Mouse (Mus musculus) testis, postnatal 10 days (tissue): ENCODE data around the gene Palld.

Experiments
- DNase-seq: peaks from one replicate; pipeline ENCODE4 v3.0.0; 2021; ENCODE audit warnings: low spot score

The Palld gene

GRCm38 (mm10) chr8:61725306-61726017, 177.0 kb downstream of the Palld start:
- no peak for DNase-seq

GRCm38 (mm10) chr8:61722226-61722625, 180.3 kb downstream of the Palld start:
- DNase-seq: no peak

- DNase-seq: no peak
Observed at GRCm38 (mm10) chr8:61715351-61716125, 187.0 kb downstream of the Palld start.

DNA sequence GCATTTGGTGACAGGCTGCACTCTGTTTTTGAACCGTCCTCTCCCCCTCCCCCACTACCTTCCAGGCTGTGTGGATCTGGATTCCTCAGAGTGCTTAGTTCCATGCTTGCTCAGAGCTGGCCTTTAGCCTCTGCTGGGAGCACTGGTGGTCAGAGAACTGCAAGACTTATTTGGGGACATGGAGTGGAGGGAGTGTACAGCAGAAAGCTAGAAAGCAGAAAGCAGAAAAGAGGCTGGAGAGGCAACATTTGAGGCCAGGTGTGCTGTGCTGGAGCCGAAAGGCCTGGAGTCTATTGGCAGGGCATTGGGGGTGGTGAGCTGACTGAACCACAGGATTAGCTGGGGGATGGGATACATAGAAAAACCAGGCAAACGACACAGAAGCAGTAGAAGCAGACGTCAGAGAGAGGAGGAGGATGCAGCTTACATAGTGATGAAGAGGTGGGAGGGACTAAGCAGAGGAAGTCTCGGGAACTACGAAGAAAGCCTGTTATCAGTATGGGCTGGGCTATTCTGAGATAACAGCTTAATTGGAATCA, 188.1 kb downstream of the Palld start:
- no peak for DNase-seq

- DNase-seq: no peak
Observed at GRCm38 (mm10) chr8:61713195-61713990, 189.1 kb downstream of the Palld start.

DNA sequence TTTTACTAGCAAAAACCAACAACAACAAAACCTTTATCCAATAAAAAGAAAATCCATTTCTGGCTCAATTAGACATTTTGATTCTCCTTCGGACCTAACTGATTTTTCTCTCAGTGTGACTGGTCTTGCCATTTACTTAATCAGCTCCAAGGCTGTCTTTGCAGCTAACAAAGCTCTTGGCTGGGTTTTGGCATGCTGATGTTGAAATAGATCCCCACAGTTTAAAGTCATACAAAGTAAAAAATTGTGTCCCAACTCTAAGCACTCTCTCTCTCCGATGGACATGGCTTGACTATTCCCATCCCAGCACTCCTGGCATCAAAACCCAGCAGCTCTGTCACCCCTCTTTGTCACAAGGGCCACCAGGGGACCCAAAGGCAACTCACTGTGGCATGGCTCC, 190.1 kb downstream of the Palld start:
- no peak for DNase-seq

GRCm38 (mm10) chr8:61708586-61709305, 193.7 kb downstream of the Palld start:
- DNase-seq: no peak

DNA sequence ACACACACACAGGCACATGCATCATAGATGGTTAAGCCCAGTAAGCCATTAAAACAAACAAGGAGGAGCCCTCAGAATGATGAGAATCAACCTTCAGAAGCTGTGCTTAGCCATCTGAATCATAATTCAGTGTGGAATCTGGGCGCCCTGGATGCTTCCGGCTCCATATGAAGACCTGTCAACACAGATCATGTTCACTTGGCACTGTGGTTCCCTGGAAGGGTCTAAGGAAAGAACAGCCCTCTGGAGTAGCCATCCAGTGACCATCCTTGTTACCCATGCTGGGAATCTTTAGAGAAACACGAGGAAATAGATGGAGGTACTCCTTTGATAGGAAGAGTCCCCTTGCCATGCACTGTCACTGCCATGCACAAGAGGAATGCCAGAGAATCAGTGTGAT, 197.0 kb downstream of the Palld start:
- no peak for DNase-seq

DNA sequence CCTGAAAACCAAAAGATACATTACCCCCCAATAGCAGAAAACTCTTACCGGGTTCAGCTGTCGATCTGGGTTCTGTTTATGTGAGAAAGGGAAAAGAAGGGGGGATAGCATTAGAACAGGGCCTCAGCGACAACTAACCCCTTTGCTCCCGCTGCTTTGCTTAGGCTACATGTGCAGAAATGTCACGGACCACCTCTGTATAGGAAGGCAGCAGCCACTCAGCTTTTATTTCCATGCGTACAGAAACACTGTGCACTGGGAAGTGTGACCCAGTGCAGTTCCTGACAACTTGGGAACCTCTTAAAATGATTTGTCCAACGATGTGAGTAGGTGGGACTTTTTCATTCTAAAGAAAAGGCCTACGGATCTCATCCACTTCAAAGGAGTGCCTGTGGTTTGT, 200.4 kb downstream of the Palld start:
- no peak for DNase-seq

- no peak for DNase-seq
Observed at GRCm38 (mm10) chr8:61700932-61701681, 201.4 kb downstream of the Palld start.

GRCm38 (mm10) chr8:61700298-61700697, 202.2 kb downstream of the Palld start:
- DNase-seq: peak; percentile 50

DNA sequence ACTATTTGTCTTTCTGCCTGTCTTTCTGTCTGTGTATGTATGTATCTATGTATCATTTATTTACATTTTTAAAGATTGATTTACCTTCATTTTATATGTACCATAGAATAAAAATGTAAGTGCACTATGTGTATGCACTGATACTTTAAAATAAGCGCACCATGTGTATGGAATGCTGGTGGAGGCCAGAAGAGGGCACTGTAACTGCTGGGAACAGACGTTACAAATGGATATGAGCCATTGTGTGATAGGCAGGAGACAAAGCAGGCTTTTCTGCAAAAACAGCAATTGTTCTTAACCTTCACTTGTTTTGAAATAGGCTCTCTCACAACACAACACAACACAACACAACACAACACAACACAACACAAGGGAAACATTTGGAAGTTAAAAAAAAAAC, 203.5 kb downstream of the Palld start:
- DNase-seq: no peak

GRCm38 (mm10) chr8:61697728-61698385, 204.6 kb downstream of the Palld start:
- DNase-seq: no peak

- DNase-seq: no peak
Observed at GRCm38 (mm10) chr8:61696846-61697455, 205.5 kb downstream of the Palld start.

- DNase-seq: peak; percentile 42
Observed at GRCm38 (mm10) chr8:61695416-61695815, 207.1 kb downstream of the Palld start.

DNA sequence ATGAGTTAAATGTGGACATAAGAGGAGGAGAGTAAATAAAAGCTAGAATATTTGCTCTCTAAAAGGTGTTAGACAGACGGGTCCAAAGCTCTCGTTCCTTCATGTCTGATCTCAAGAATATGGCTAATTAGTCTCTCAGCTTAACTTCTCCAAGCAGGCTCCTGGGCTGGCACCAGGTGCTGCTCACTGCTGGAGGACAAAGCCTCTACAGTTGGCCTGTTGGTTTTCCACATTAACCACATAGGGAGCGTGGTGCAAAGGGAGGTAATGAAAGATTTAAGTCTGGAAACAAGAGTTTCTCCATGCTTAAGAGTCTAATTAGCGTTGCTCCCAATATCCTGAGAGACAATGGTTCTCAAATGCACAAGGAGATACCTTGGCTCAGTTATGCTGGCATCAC, 209.6 kb downstream of the Palld start:
- DNase-seq: no peak

- no peak for DNase-seq
Observed at GRCm38 (mm10) chr8:61692129-61692528, 210.4 kb downstream of the Palld start.

GRCm38 (mm10) chr8:61691391-61691790, 211.1 kb downstream of the Palld start:
- DNase-seq: no peak

GRCm38 (mm10) chr8:61687071-61687470, 215.4 kb downstream of the Palld start:
- DNase-seq: no peak

- DNase-seq: no peak
Observed at GRCm38 (mm10) chr8:61686340-61686739, 216.2 kb downstream of the Palld start.
